Mouse (Mus musculus): Measurements from ENCODE around the gene Cdc6. TPM values are rescaled to one million over a fixed set of nuclear protein-coding genes. Genes with fewer than 3 reads are reported as not detected.
"Not testable (repeated sequence)": the region's sequence is repeated elsewhere in the genome, so short reads cannot be mapped to it uniquely, and the experiment has no call there.

The Cdc6 gene
- polyA plus RNA-seq, 1 experiment, result 55.8 TPM

- peaks cover 3% of the 10 kb centered on the region for H3K4me1 ChIP-seq (ENCODE audit: control insufficient read depth, insufficient read depth, low read length)
- TF ChIP-seq POLR2A (IDR thresholded peaks at IDR 0.05; ENCODE audit: insufficient read depth, low read length), result no peak
- TF ChIP-seq EP300 (IDR thresholded peaks at IDR 0.05; ENCODE audit: insufficient read depth, low read depth, low read length), result no peak
- no peak overlapping the region for H3K4me3 ChIP-seq (ENCODE audit: low read depth, low read length)
- peaks cover 70% of the 10 kb centered on the region for H3K36me3 ChIP-seq (ENCODE audit: control insufficient read depth, insufficient read depth, low read length, poor library complexity, severe bottlenecking)
- no peaks in the 10 kb centered on the region for H3K27me3 ChIP-seq (ENCODE audit: control insufficient read depth, insufficient read depth, low read length, poor library complexity, severe bottlenecking)
- no peaks in the 10 kb centered on the region for H3K9me3 ChIP-seq (replicated peaks; ENCODE audit: control insufficient read depth, insufficient read depth, low read length, poor library complexity, severe bottlenecking)
- no peak overlapping the region for H3K27ac ChIP-seq (ENCODE audit: insufficient read depth, low read length)
- no peak overlapping the region for H3K9ac ChIP-seq (ENCODE audit: low read depth, poor library complexity, severe bottlenecking)
These were observed 3.9 kb downstream of the Cdc6 start for GRCm38 (mm10) chr11:98911498-98911897.

GRCm38 (mm10) chr11:98914196-98914595 lies 6.6 kb downstream of the Cdc6 start:
- peaks cover 90% of the 10 kb centered on the region for H3K36me3 ChIP-seq (ENCODE audit: control insufficient read depth, insufficient read depth, low read length, poor library complexity, severe bottlenecking)
- TF ChIP-seq POLR2A (IDR thresholded peaks at IDR 0.05; ENCODE audit: insufficient read depth, low read length) (no peak), CTCF (IDR thresholded peaks at IDR 0.05; ENCODE audit: low read depth, low read length) (no peak), EP300 (IDR thresholded peaks at IDR 0.05; ENCODE audit: insufficient read depth, low read depth, low read length) (no peak)
- no peaks in the 10 kb centered on the region for H3K9me3 ChIP-seq (replicated peaks; ENCODE audit: control insufficient read depth, insufficient read depth, low read length, poor library complexity, severe bottlenecking)
- H3K4me1 ChIP-seq (ENCODE audit: control insufficient read depth, insufficient read depth, low read length), result peaks cover 5% of the 10 kb centered on the region
- no peaks in the 10 kb centered on the region for H3K27me3 ChIP-seq (ENCODE audit: control insufficient read depth, insufficient read depth, low read length, poor library complexity, severe bottlenecking)
- H3K27ac ChIP-seq (ENCODE audit: insufficient read depth, low read length), result no peak overlapping the region
- H3K4me3 ChIP-seq (ENCODE audit: low read depth, low read length), result no peak overlapping the region
- H3K9ac ChIP-seq (ENCODE audit: low read depth, poor library complexity, severe bottlenecking), result no peak overlapping the region

- not testable (repeated sequence) for H3K27ac ChIP-seq (ENCODE audit: insufficient read depth, low read length); H3K9ac ChIP-seq (ENCODE audit: low read depth, poor library complexity, severe bottlenecking); H3K4me3 ChIP-seq (ENCODE audit: low read depth, low read length); H3K27me3 ChIP-seq (ENCODE audit: control insufficient read depth, insufficient read depth, low read length, poor library complexity, severe bottlenecking); H3K9me3 ChIP-seq (replicated peaks; ENCODE audit: control insufficient read depth, insufficient read depth, low read length, poor library complexity, severe bottlenecking); H3K4me1 ChIP-seq (ENCODE audit: control insufficient read depth, insufficient read depth, low read length)
- peaks cover 92% of the 10 kb centered on the region for H3K36me3 ChIP-seq (ENCODE audit: control insufficient read depth, insufficient read depth, low read length, poor library complexity, severe bottlenecking)
These were observed 8.8 kb downstream of the Cdc6 start for GRCm38 (mm10) chr11:98916376-98916775.

GRCm38 (mm10) chr11:98917428-98918005 lies 9.9 kb downstream of the Cdc6 start:
- Histone ChIP-seq H3K4me1 (ENCODE audit: control insufficient read depth, insufficient read depth, low read length) (peaks cover 3% of the 10 kb centered on the region), H3K27ac (ENCODE audit: insufficient read depth, low read length) (no peak overlapping the region), H3K36me3 (ENCODE audit: control insufficient read depth, insufficient read depth, low read length, poor library complexity, severe bottlenecking) (peaks cover 81% of the 10 kb centered on the region), H3K27me3 (ENCODE audit: control insufficient read depth, insufficient read depth, low read length, poor library complexity, severe bottlenecking) (no peaks in the 10 kb centered on the region), H3K9me3 (replicated peaks; ENCODE audit: control insufficient read depth, insufficient read depth, low read length, poor library complexity, severe bottlenecking) (no peaks in the 10 kb centered on the region), H3K9ac (ENCODE audit: low read depth, poor library complexity, severe bottlenecking) (no peak overlapping the region), H3K4me3 (ENCODE audit: low read depth, low read length) (no peak overlapping the region)
- no peak for TF ChIP-seq EP300 (IDR thresholded peaks at IDR 0.05; ENCODE audit: insufficient read depth, low read depth, low read length)
- TF ChIP-seq POLR2A (IDR thresholded peaks at IDR 0.05; ENCODE audit: insufficient read depth, low read length), result no peak
- TF ChIP-seq CTCF (IDR thresholded peaks at IDR 0.05; ENCODE audit: low read depth, low read length), result no peak

- no peaks in the 10 kb centered on the region for H3K9me3 ChIP-seq (replicated peaks; ENCODE audit: control insufficient read depth, insufficient read depth, low read length, poor library complexity, severe bottlenecking)
- H3K4me3 ChIP-seq (ENCODE audit: low read depth, low read length), result no peak overlapping the region
- H3K4me1 ChIP-seq (ENCODE audit: control insufficient read depth, insufficient read depth, low read length), result peaks cover 4% of the 10 kb centered on the region
- no peak overlapping the region for H3K27ac ChIP-seq (ENCODE audit: insufficient read depth, low read length)
- H3K36me3 ChIP-seq (ENCODE audit: control insufficient read depth, insufficient read depth, low read length, poor library complexity, severe bottlenecking), result peaks cover 74% of the 10 kb centered on the region
- no peak overlapping the region for H3K9ac ChIP-seq (ENCODE audit: low read depth, poor library complexity, severe bottlenecking)
- H3K27me3 ChIP-seq (ENCODE audit: control insufficient read depth, insufficient read depth, low read length, poor library complexity, severe bottlenecking), result no peaks in the 10 kb centered on the region
- no peak for TF ChIP-seq CTCF (IDR thresholded peaks at IDR 0.05; ENCODE audit: low read depth, low read length)
- no peak for TF ChIP-seq EP300 (IDR thresholded peaks at IDR 0.05; ENCODE audit: insufficient read depth, low read depth, low read length)
- no peak for TF ChIP-seq POLR2A (IDR thresholded peaks at IDR 0.05; ENCODE audit: insufficient read depth, low read length)
These were observed 10.6 kb downstream of the Cdc6 start for GRCm38 (mm10) chr11:98918231-98918630.

- Histone ChIP-seq H3K4me1 (ENCODE audit: control insufficient read depth, insufficient read depth, low read length) (peaks cover 6% of the 10 kb centered on the region), H3K4me3 (ENCODE audit: low read depth, low read length) (no peak overlapping the region), H3K9me3 (replicated peaks; ENCODE audit: control insufficient read depth, insufficient read depth, low read length, poor library complexity, severe bottlenecking) (no peaks in the 10 kb centered on the region), H3K9ac (ENCODE audit: low read depth, poor library complexity, severe bottlenecking) (no peak overlapping the region), H3K27me3 (ENCODE audit: control insufficient read depth, insufficient read depth, low read length, poor library complexity, severe bottlenecking) (no peaks in the 10 kb centered on the region), H3K27ac (ENCODE audit: insufficient read depth, low read length) (no peak overlapping the region), H3K36me3 (ENCODE audit: control insufficient read depth, insufficient read depth, low read length, poor library complexity, severe bottlenecking) (peaks cover 66% of the 10 kb centered on the region)
- TF ChIP-seq EP300 (IDR thresholded peaks at IDR 0.05; ENCODE audit: insufficient read depth, low read depth, low read length), result no peak
- no peak for TF ChIP-seq POLR2A (IDR thresholded peaks at IDR 0.05; ENCODE audit: insufficient read depth, low read length)
- TF ChIP-seq CTCF (IDR thresholded peaks at IDR 0.05; ENCODE audit: low read depth, low read length), result no peak
These were observed 11.4 kb downstream of the Cdc6 start for GRCm38 (mm10) chr11:98919009-98919408.

All from ES-Bruce4 (cell line).